Mouse (Mus musculus) midbrain, postnatal 0 days (tissue): ENCODE results near the gene Nxpe2. TPM values are rescaled to one million over a fixed set of nuclear protein-coding genes. Genes with fewer than 3 reads are reported as not detected.

Experiments used
- ATAC-seq: fragments of 200-750 bp; cut with Nextera tagmentation; 2 replicates; pipeline ENCODE4 v1.8.0; 2017; ENCODE audit warnings: moderate number of reproducible peaks, mild to moderate bottlenecking, moderate TSS enrichment, moderate library complexity; ENCODE audit not compliant: low FRiP score
- DNase-seq: peaks from one replicate; pipeline ENCODE4 v3.0.0-alpha.2; 2015; ENCODE audit warnings: low spot score
- H3K27ac ChIP-seq: fragments of 300-500 bp; sonication (generic); 2 replicates; pipeline ENCODE4 v1.5.1; 2014; ENCODE audit warnings: low read depth, mild to moderate bottlenecking, low read length, mixed read lengths
- H3K27me3 ChIP-seq: fragments of 300-500 bp; sonication (generic); 2 replicates; pipeline ENCODE4 v1.6.1; 2014; ENCODE audit warnings: low read length, control low read depth, mixed read lengths; ENCODE audit not compliant: insufficient read depth
- H3K36me3 ChIP-seq: fragments of 300-500 bp; sonication (generic); 2 replicates; pipeline ENCODE4 v1.6.1; 2014; ENCODE audit warnings: low read length, control low read depth, mixed read lengths; ENCODE audit not compliant: insufficient read depth
- H3K4me1 ChIP-seq: fragments of 300-500 bp; sonication (generic); 2 replicates; pipeline ENCODE4 v1.6.1; 2014; ENCODE audit warnings: mild to moderate bottlenecking, control low read depth, antibody characterized with exemption, low read length, mixed read lengths; ENCODE audit not compliant: insufficient read depth
- H3K4me2 ChIP-seq: fragments of 300-500 bp; sonication (generic); 2 replicates; pipeline ENCODE4 v1.6.1; 2014; ENCODE audit warnings: low read depth, mild to moderate bottlenecking, low read length, mixed read lengths; ENCODE audit not compliant: poor library complexity, severe bottlenecking
- H3K4me3 ChIP-seq: fragments of 300-500 bp; sonication (generic); 2 replicates; pipeline ENCODE4 v1.5.1; 2014; ENCODE audit warnings: low read depth, mild to moderate bottlenecking, low read length, moderate library complexity
- H3K9ac ChIP-seq: fragments of 300-500 bp; sonication (generic); replicated peaks from 2 replicates; pipeline ENCODE4 v1.6.1; 2014; ENCODE audit warnings: mild to moderate bottlenecking, low read length, moderate library complexity, mixed read lengths; ENCODE audit not compliant: poor library complexity, severe bottlenecking
- H3K9me3 ChIP-seq: fragments of 300-500 bp; sonication (generic); 2 replicates; pipeline ENCODE4 v1.6.1; 2016; ENCODE audit warnings: low read length, control low read depth
- CTCF ChIP-seq: IDR thresholded peaks from 2 replicates; pipeline ENCODE4 v1.5.1; 2016; ENCODE audit warnings: antibody characterized with exemption, mild to moderate bottlenecking
- WGBS: fragments of 180-500 bp; shearing (Covaris S2); extraction: QIAGEN DNeasy Blood & Tissue Kit; methylation state at CpG from one replicate; pipeline ENCODE4 v1.1.7; 2014; 5-methylcytosine and 5-hydroxymethylcytosine counted together
- polyA plus RNA-seq: library from polyadenylated mRNA; unstranded; fragments of >200 nt; fragmentation: Nextera tagmentation; extraction: Ambion mirVana; gene quantifications from 2 replicates; pipeline ENCODE4 v1.2.1, GENCODE M21; 2015
- total RNA-seq: library from RNA; depleted of rRNA; stranded (reverse); fragments of >200 nt; gene quantifications from 2 replicates; pipeline ENCODE4 v1.2.3, GENCODE M21; 2014

The Nxpe2 gene
- total and polyA plus RNA-seq, 2 experiments from 2014 or later, result 0.26 to 0.66 TPM

- Histone ChIP-seq H3K4me3 (no peak overlapping the region), H3K4me1 (no peaks in the 10 kb centered on the region), H3K36me3 (no peaks in the 10 kb centered on the region), H3K27ac (no peak overlapping the region), H3K9me3 (no peaks in the 10 kb centered on the region), H3K9ac (no peak overlapping the region), H3K27me3 (no peaks in the 10 kb centered on the region), H3K4me2 (no peak overlapping the region)
- WGBS, result 88% methylated on average over 9 of the region's 9 CpGs
- DNase-seq (no peak), ATAC-seq (no peak)
- TF ChIP-seq CTCF, result no peak
Measured at GRCm38 (mm10) chr9:48345456-48345855, 7.8 kb downstream of the Nxpe2 start.

- no peak overlapping the region for H3K4me3 ChIP-seq
- DNase-seq (no peak), ATAC-seq (no peak)
- TF ChIP-seq CTCF, result no peak
- no peaks in the 10 kb centered on the region for H3K9me3 ChIP-seq
- no peaks in the 10 kb centered on the region for H3K36me3 ChIP-seq
- 0 out of 2 replicates have a peak, but pooled peaks cover 2% of the 10 kb centered on the region for H3K4me1 ChIP-seq
- H3K27ac ChIP-seq, result no peak overlapping the region
- H3K27me3 ChIP-seq, result no peaks in the 10 kb centered on the region
- H3K9ac ChIP-seq, result no peak overlapping the region
- no peak overlapping the region for H3K4me2 ChIP-seq
- WGBS, result 88% methylated on average over 10 of the region's 10 CpGs
Measured at GRCm38 (mm10) chr9:48340708-48341380, 12.4 kb downstream of the Nxpe2 start.

GRCm38 (mm10) chr9:48339563-48339962, 13.7 kb downstream of the Nxpe2 start:
- no peak for DNase-seq
- Histone ChIP-seq H3K4me1 (0 out of 2 replicates have a peak, but pooled peaks cover 2% of the 10 kb centered on the region), H3K4me3 (no peak overlapping the region), H3K27ac (no peak overlapping the region), H3K27me3 (no peaks in the 10 kb centered on the region), H3K9ac (no peak overlapping the region), H3K4me2 (no peak overlapping the region), H3K36me3 (no peaks in the 10 kb centered on the region), H3K9me3 (no peaks in the 10 kb centered on the region)
- ATAC-seq, result no peak
- 35% methylated on average over 5 of the region's 5 CpGs for WGBS
- no peak for TF ChIP-seq CTCF

GRCm38 (mm10) chr9:48338783-48339455, 14.3 kb downstream of the Nxpe2 start:
- ATAC-seq (no peak), DNase-seq (no peak)
- no peak for TF ChIP-seq CTCF
- Histone ChIP-seq H3K4me3 (no peak overlapping the region), H3K9me3 (no peaks in the 10 kb centered on the region), H3K27me3 (no peaks in the 10 kb centered on the region), H3K36me3 (no peaks in the 10 kb centered on the region), H3K27ac (no peak overlapping the region), H3K4me2 (no peak overlapping the region), H3K9ac (no peak overlapping the region), H3K4me1 (0 out of 2 replicates have a peak, but pooled peaks cover 2% of the 10 kb centered on the region)
- WGBS, result 80% methylated on average over 4 of the region's 4 CpGs

GRCm38 (mm10) chr9:48329597-48329996, 23.7 kb downstream of the Nxpe2 start:
- no peak overlapping the region for H3K27ac ChIP-seq
- no peaks in the 10 kb centered on the region for H3K9me3 ChIP-seq
- no peak overlapping the region for H3K4me2 ChIP-seq
- no peaks in the 10 kb centered on the region for H3K4me1 ChIP-seq
- H3K36me3 ChIP-seq, result no peaks in the 10 kb centered on the region
- no peak overlapping the region for H3K9ac ChIP-seq
- 93% methylated on average over 7 of the region's 7 CpGs for WGBS
- no peak for ATAC-seq
- no peak for DNase-seq
- H3K4me3 ChIP-seq, result no peak overlapping the region
- no peaks in the 10 kb centered on the region for H3K27me3 ChIP-seq
- no peak for TF ChIP-seq CTCF

GRCm38 (mm10) chr9:48326338-48326737, 26.9 kb downstream of the Nxpe2 start:
- Histone ChIP-seq H3K9me3 (no peaks in the 10 kb centered on the region), H3K4me1 (no peaks in the 10 kb centered on the region), H3K4me2 (no peak overlapping the region), H3K9ac (no peak overlapping the region), H3K36me3 (no peaks in the 10 kb centered on the region), H3K27ac (no peak overlapping the region), H3K4me3 (no peak overlapping the region), H3K27me3 (no peaks in the 10 kb centered on the region)
- no peak for DNase-seq
- no peak for TF ChIP-seq CTCF
- 90% methylated on average over 9 of the region's 9 CpGs for WGBS
- no peak for ATAC-seq
